Mouse (Mus musculus): ENCODE data around the gene Kmt2b.

The Kmt2b gene

GRCm38 (mm10) chr7:30572389-30572788 lies 16.1 kb downstream of the Kmt2b start:
- no peak for DNase-seq (ENCODE audit: extremely low read depth, insufficient read length, low spot score)

- DNase-seq (ENCODE audit: extremely low read depth, insufficient read length, low spot score), result no peak
Measured at GRCm38 (mm10) chr7:30567555-30567954, 21.0 kb downstream of the Kmt2b start.

DNA sequence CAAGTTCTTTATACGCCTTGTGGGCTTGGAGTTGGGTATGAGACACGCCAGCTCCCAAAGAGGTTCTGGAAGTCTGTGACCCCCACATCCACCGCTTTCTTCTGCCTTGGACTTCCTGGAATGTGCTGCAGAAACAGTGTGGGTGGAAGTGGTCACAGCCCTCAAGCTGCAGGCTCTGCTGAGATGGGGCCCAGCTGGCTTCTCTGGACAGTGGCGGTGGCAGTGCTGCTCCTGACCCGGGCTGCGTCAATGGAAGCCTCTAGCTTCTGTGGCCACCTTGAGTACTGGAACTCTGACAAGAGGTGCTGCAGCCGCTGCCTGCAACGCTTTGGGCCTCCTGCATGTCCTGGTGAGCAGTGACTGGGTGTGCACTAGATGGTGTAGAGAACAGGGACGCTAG lies 22.5 kb downstream of the Kmt2b start:
- DNase-seq (ENCODE audit: extremely low read depth, insufficient read length, low spot score), result no peak

DNA sequence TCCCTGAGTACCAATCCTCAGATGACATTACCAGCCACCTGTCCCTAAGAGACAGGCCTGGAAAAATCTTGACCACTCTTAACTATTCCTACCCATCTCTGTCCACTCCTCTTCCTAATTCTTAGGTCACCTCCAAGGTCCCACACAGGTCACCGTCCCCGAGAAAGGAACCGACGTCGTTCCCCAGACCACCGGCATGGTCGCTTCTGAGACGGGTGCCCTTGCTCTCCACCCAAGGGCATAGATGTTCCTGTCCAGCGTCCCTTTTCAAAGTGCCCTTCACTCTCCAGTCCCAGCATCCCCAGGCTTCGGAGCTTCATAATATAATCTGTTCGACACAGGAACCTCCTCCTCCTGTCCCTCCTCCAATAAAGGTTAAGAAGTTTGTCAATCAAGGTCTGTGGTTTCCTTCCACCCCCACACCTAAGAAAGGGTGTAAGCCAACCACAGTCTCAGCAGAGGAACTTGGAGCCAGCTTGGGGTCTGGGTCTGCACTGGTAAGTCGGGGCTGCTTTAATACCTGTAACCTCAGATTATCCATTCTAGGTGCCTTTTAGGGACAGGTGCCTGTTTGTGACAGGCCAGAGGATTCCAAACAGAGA lies 23.5 kb downstream of the Kmt2b start, which contains the start of gene Igflr1:
Igflr1 (plus strand) TSS at position 458 of the 602 bp plus-strand sequence.
- DNase-seq (ENCODE audit: extremely low read depth, insufficient read length, low spot score), result no peak

- no peak for DNase-seq (ENCODE audit: extremely low read depth, insufficient read length, low spot score)
Measured at GRCm38 (mm10) chr7:30563906-30564280, 24.6 kb downstream of the Kmt2b start.

DNA sequence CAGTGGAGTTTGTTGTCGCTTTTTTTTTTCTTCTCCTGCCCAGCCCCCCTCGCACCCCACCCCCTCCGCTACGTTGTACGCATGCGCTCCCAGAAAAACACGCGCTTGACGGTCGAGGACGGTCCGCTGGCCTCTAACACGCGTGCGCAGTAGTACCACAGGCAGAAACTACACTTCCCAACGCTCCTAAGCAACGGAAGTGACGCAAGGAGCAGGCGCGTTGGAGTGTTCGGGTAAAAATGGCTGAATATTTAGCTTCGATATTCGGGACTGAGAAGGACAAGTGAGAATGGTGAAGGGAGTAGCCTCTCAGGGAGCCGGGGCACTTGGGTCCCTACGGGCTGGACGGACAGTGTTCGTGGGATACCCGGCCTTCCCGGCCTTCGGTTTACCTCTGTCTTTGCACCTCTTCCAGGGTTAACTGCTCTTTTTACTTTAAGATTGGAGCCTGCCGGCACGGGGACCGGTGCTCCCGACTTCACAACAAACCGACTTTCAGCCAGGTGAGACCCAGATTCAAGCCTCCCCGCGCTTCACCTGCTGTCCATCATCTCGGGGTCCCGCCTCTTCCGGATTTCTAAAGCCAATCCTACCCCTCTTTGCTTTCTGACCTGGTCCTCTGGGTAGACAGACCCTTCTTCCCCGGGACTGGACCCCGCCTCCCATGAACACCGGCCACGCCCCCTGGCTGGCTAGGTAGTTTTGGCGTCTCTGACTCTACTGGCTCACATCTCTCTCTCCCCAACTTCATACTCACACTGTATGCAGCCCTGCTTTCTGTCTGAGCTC lies 25.2 kb downstream of the Kmt2b start, which contains the start of the genes U2af1l4, Gm49396 and Psenen:
U2af1l4 (plus strand) TSS at position 185 of the 789 bp plus-strand sequence.
Gm49396 (plus strand) TSS at position 228 of the 789 bp plus-strand sequence.
Psenen (minus strand) TSS at position 511 of the 789 bp plus-strand sequence.
- peak; percentile 85 for DNase-seq (ENCODE audit: extremely low read depth, insufficient read length, low spot score)

DNA sequence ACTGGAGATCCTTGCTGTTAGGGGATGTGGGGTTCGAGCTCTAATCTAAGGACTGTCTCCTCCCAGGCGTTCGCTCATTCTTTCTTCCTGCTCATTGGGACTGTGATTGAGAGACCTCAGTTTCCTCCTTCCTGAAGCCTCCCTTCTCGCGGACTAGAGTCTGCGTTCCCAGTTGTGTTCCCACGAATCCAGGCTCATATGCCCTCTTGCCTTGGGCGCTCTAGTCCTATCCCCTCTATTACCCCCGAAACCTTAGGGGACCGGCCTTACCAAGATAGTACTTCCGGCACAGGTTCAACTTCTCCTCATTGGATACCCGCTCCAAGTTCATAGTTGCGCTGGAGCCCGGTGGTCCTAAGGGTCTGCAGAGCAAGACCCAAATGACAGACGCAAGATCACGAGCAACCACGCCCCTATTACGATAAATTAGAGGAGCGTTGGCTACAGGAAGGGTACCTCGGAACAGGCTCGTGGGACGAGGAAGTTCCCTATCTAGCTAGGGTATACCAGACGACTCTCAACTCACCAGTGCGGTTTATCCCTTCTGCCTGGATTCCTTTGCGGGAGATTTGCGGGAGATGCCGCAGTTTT lies 25.9 kb downstream of the Kmt2b start:
- no peak for DNase-seq (ENCODE audit: extremely low read depth, insufficient read length, low spot score)

DNA sequence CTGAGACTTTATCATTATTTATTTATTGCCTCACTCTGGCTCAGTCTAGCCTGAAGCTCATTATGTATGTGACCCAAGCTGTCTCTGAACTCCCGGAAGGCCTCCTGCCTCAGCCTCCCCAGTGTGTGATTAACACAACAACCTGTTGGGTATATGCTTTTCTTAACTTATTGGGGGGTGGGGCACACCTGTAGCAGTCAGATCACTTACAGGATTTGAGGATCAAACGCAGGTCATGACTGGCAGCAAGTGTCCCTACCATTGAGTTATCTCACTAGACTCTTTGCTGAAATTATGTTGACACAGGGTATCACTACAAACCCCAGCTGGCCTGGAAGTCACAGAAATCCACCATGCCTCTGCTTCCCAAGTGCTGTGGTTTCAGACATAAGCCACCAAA lies 28.2 kb downstream of the Kmt2b start:
- DNase-seq (ENCODE audit: extremely low read depth, insufficient read length, low spot score), result no peak

- peak; percentile 89 for DNase-seq (ENCODE audit: extremely low read depth, insufficient read length, low spot score)
Measured at GRCm38 (mm10) chr7:30559443-30559954, 29.0 kb downstream of the Kmt2b start, which contains the start of gene Lin37. Gene Lin37, minus strand, starts transcription at chr7:30559838.

DNA sequence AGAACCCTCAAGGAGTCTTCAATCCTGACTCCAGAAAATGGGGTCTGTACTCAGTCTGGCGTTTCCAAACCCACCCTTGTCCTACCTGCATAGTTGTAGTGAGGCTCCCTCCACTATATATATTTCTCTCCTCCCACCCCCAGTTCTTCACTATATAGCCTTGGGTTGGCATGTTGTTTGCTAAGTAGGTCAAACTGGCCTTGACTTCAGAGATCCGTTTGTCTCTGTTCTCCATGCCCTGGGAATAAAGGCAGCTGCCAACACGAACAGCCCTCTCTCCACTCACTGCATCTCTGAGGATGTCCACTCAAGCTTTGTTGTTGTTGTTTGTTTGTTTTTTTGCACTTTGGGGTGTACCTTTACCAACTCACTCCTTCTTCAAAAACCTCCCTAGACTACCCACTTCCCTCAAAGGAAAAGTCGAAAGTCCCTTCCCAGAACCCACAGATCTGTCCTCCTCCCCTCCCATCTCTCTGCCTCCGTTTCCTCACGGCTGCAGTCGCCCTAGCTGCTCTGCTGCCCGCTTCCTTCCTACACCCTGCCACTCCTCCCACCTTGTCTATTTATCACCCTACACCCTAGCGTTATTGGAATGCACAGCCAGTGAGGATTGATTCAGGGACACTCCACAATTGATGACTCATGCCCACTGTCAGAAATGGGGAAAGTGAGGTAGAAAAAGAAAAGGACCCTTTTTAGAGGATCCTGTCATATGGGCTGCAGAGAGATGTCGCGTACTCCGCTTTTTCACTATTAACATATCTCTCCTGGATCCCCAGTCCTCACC lies 29.7 kb downstream of the Kmt2b start:
- no peak for DNase-seq (ENCODE audit: extremely low read depth, insufficient read length, low spot score)

GRCm38 (mm10) chr7:30557901-30558514 lies 30.5 kb downstream of the Kmt2b start:
- DNase-seq (ENCODE audit: extremely low read depth, insufficient read length, low spot score), result no peak

- DNase-seq (ENCODE audit: extremely low read depth, insufficient read length, low spot score), result no peak
Measured at GRCm38 (mm10) chr7:30556894-30557536, 31.5 kb downstream of the Kmt2b start.

DNA sequence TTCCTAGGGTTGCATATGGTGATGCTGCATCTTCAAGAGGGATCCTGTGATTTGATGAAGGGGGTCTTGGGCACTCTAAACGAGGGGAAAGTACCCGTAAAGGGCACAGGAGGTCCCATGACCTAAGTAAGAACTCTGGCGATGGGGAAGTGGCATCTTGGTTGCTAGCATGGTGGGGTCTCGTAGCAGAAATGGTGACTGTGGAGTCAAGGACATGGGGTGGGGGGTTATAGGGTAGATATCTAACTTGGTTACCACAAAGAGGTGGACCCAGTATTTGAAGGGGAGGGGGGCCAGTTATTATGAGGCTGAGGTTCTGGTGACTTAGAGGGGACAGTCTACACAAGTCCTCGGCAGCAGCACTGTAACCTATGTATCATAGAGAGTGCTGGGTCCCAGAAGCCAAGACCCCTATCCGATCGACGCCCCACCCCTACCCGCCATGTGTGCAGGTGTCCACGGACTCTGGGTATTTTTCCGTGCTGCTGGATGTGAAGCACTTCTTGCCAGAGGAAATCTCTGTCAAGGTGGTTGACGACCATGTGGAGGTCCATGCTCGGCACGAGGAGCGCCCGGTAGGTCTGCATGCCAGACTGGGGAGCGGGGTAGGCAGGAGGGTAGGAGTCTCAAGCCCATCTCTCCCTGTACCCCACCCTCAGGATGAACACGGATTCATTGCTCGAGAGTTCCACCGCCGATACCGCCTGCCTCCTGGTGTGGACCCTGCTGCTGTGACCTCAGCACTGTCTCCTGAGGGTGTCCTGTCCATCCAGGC lies 34.5 kb downstream of the Kmt2b start:
- peak; percentile 29 for DNase-seq (ENCODE audit: extremely low read depth, insufficient read length, low spot score)

DNA sequence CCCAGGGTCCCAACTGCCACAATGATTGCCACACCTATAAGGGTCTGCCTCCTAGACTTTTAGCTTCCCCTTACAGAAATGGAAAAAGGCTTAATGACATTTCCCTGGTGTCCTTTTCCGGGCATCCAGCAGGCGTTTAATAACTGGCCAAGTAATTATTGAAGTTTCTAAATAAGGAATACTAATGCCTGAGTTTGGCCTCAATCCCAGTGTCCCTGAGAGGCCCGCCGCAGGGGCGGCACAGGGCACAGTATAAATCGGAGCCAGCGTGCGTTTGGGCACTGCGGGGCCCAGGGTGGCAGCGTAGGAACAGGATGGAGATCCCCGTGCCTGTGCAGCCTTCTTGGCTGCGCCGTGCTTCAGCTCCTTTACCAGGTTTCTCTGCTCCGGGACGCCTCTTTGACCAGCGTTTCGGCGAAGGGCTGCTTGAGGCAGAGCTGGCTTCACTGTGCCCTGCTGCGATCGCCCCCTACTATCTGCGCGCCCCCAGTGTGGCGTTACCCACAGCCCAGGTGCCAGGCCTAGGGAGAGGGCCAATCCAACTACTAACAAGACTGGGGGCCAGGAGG lies 35.4 kb downstream of the Kmt2b start:
- peak; percentile 77 for DNase-seq (ENCODE audit: extremely low read depth, insufficient read length, low spot score)

GRCm38 (mm10) chr7:30552102-30553020 lies 36.2 kb downstream of the Kmt2b start, which contains the start of the genes Hspb6 and Proser3:
Gene Hspb6, plus strand, starts transcription at chr7:30552178.
Gene Proser3, minus strand, starts transcription at chr7:30552299.
- DNase-seq (ENCODE audit: extremely low read depth, insufficient read length, low spot score), result peak; percentile 93

GRCm38 (mm10) chr7:30551445-30552101 lies 37.0 kb downstream of the Kmt2b start:
- no peak for DNase-seq (ENCODE audit: extremely low read depth, insufficient read length, low spot score)

DNA sequence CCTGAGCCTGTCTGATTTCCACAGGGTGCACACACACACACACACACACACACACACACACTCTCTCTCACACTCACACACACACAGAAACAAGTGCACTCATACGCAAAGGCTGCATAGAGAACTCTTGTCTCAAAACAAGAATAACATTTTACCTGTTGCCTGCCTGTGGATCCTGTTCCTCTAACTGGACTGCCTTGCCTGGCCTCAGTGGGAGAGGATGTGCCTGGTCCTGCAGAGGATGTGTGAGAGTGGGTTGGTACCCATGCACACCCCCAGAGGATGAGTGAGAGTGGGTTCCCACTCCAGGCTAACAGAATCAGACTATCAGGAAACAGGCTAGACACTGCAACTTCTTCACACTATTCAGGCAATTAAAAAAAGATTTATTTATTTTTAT lies 37.9 kb downstream of the Kmt2b start:
- DNase-seq (ENCODE audit: extremely low read depth, insufficient read length, low spot score), result no peak

All from 3134 (cell line).